Mouse (Mus musculus): ENCODE data around the gene Ddx43.
"Not testable (repeated sequence)": the region's sequence is repeated elsewhere in the genome, so short reads cannot be mapped to it uniquely, and the experiment has no call there.

The Ddx43 gene

GRCm38 (mm10) chr9:78395630-78396351 lies at the start of gene Ddx43:
Gene Ddx43, plus strand, starts transcription at chr9:78395777.
- peak; percentile 61 for DNase-seq

DNA sequence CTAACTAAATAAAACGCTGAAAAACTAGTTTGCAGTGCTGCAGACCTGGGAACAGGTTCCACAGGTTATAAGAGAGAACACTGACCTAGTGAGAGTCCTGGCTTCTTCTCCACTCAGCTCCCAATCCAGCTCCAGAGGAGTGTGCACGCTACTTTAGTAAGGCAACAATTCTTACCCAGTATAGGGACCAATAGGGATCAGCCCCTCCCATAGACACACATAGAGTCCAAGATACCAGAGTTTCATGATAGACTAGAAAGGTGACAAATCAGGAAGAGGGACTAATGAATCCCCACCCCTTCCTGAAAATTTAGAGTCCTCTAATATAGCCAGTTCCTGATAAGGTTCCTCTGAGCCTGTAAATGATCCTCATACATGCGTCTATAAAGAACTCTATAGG lies 48.6 kb upstream of the Ddx43 start:
- no peak for DNase-seq

- not testable (repeated sequence) for DNase-seq
Measured at GRCm38 (mm10) chr9:78348206-78349004, 47.2 kb upstream of the Ddx43 start.

- not testable (repeated sequence) for DNase-seq
Measured at GRCm38 (mm10) chr9:78349141-78349540, 46.4 kb upstream of the Ddx43 start.

DNA sequence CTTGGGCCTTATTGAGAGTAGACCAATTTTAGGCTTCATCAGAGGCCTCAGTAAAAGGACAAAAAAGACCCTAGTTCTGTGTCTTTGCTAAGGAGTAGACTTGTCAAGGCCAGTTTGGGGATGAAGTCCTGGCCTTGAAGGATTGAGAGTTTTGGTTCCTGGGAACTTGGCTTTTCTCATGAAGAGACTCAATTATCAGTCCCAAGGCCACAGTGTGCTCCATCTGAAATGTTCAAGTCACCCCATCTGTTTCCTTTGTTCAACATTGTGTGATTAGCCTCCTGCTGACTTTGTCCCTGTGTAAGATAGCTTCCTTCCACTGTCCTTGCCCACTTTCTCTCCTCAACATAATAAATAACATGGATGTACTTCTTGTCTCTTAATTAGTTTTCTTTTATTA lies 45.6 kb upstream of the Ddx43 start:
- not testable (repeated sequence) for DNase-seq

- DNase-seq, result no peak
Measured at GRCm38 (mm10) chr9:78351504-78352220, 43.9 kb upstream of the Ddx43 start.

DNA sequence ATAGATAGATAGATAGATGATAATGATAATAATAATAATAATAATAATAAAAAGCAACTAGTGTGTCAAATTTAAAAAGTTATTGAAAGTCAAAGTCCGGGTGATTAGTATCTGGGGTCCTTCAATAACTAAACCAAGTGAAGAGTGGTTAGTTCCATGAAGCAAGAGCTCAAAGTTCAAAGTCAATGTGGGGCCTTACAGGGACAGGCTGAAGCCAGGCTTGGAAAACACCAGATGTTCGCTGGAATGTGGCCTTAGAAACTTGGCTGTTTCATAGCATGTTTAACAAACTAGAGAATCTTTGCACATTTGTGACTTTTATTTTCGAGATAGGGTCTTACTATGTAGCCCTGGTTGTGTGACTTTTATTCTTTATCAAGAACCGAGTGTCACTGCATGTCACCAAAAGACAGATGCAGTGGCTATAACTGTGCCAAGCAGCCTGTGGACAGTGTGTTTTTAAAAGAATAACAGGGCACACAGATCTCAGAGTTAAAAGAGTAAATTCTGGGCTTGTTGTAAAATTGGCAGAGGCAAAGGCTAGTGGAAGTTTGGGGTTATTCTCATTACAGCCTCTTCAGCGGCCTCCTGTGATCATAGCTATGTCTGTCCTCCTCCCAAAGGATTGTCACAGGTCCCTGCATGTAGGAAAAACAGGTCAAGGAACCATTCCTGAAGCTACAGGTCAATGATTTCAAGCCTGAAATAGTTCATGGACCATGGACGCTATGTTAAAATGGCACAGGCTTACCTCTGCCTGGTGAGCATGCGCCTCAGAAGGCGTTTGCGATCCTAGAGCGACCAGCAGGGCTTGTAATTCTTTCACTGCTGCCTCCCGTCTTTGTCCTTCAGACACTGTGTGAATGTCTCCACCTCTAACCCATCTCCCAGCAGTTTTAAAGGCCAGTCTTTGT lies 40.7 kb upstream of the Ddx43 start:
- DNase-seq, result no peak

- no peak for DNase-seq
Measured at GRCm38 (mm10) chr9:78355611-78356010, 40.0 kb upstream of the Ddx43 start, which contains the start of gene Gsta2. Gene Gsta2, minus strand, starts transcription at chr9:78355788.

- DNase-seq, result peak; percentile 74
Measured at GRCm38 (mm10) chr9:78358053-78358452, 37.5 kb upstream of the Ddx43 start.

DNA sequence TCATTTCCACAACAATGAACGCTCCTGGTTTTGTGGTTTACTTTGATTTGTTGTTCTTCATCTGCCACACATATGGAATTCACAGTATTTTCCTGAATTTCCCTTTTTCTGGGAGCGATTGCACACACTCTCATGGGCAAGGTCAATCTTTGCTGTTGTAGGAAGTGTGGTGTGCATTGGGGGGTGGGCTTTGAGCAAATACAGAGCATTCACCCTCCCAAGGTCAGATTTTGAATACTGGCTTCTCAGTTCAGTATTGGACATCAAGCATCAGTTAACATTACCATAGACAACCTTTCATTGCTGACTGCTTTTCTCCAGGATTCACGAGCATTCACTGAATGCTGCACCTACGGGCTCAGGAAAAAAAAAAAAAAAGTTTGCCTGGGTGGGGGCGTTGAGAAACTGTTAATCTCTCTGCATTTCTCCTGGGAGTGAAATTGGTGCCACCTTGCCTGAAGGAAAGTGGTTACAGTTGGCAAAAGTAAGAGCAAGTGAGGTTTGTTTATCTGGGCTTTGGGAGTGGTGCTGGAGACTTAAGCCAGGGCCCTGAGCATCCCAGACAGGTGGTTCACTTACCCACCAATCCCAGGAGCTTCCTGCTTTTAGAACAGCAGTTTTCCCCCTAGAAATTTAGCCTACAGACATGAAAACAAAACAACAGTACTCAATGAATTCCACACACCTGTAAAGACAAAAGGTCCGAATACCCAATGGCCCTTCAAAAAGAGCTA lies 35.7 kb upstream of the Ddx43 start:
- DNase-seq, result no peak

- no peak for DNase-seq
Measured at GRCm38 (mm10) chr9:78360484-78360872, 35.1 kb upstream of the Ddx43 start.

- DNase-seq, result no peak
Measured at GRCm38 (mm10) chr9:78363374-78363773, 32.2 kb upstream of the Ddx43 start.

DNA sequence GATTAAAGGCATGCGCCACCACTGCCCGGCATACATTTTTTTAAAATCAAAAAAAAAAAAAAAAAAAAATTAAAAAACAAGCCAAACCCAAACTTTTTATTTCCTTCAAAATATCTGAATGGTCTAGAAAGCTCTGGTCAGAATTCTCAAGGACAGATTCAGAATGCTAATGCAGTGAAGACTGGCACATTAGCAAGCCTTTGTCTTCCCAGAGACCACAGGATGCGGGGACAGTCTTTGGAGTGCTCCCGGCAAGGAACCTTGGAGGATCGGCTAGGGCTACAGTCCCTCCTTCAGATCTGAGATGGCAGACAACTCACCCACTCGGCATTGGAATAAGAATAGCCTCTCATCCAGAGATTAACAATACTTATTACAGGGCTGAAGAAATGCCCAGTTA lies 30.9 kb upstream of the Ddx43 start:
- DNase-seq, result no peak

GRCm38 (mm10) chr9:78365850-78366544 lies 29.6 kb upstream of the Ddx43 start:
- DNase-seq, result no peak

DNA sequence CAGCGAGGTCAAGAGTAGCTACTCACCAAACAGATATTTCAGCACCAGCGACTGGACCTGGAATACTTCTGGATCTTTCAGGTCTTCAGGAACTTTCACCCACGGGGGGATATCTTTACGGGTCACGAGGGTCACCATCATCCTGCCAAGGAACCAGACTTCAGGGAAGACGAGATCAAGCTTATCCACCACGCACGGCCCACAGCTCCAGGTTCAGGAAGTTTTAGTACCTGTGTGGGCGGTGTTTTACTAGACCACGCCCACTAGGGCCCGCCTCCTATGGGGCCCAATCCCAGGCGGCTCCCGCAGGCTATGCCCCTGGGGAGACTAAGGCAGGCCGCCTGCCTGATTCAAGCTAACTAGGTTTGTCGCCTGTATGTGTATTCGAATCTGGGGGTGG lies 27.6 kb upstream of the Ddx43 start, which contains the start of gene Dppa5a:
Gene Dppa5a (minus strand): TSS at position 219 of the 400 bp plus-strand sequence.
- DNase-seq, result not testable (repeated sequence)

DNA sequence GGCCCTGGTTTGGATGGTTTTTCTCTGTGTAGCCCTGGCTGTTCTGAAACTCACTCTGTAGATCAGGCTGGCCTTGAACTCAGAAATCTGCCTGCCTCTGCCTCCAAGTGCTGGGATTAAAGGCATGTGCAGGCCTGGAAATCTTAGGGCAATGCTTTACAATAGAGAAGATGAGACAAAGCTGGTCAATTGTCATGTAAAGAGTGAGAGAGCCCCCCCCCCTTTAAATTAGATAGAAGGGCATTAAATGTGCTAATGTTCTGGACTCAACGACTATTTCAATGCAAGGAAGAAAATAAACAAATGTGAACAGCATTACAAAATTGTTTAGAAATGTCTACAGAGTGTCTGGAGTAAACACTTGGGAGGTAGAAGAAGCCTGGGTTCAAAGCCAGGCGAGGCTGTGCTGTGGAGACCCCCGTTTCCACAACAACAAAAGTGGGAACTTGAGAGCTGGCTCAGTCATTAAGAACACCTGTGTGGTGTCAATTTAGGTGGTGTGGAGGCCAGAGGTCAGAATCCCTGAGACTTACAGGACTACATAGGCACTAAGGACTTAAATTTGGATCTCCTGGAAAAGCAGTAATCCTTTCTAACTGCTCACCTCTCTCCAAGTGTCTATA lies 26.8 kb upstream of the Ddx43 start:
- DNase-seq, result no peak

DNA sequence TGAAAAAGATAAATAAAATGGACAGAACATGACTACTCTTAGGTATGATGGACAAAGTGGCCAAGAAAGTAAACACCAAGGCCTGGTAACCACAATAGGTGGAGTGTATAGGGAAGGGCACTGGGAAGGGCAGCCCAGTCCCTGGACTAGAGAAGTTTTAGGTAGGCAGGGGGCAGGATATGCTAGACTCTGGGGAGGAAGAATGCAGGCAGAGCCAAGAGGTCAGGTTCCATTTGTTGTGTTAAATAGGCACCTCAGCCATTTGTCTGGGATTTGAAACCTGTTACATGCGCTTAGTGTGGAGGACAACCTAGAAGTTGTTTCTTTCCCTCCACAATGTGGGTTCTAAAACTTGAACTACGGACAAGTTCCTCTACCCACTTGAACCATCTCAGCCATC lies 26.2 kb upstream of the Ddx43 start:
- DNase-seq, result no peak

GRCm38 (mm10) chr9:78369786-78370185 lies 25.8 kb upstream of the Ddx43 start:
- DNase-seq, result no peak

- no peak for DNase-seq
Measured at GRCm38 (mm10) chr9:78371441-78371840, 24.1 kb upstream of the Ddx43 start.

GRCm38 (mm10) chr9:78372827-78373504 lies 22.6 kb upstream of the Ddx43 start:
- no peak for DNase-seq
